Mouse (Mus musculus) midbrain, embryonic 13.5 days (tissue): Measurements from ENCODE around the gene Ednra. TPM values are rescaled to one million over a fixed set of nuclear protein-coding genes. Genes with fewer than 3 reads are reported as not detected.
A peak's percentile ranks its signal among the peaks of the same experiment; 100 is the strongest.

ENCODE experiments used
- ATAC-seq: fragments of 200-750 bp; cut with Nextera tagmentation; 2 replicates; pipeline ENCODE4 v1.8.0; 2017; ENCODE audit warnings: mild to moderate bottlenecking, moderate TSS enrichment, moderate library complexity
- H3K27ac ChIP-seq: fragments of 300-500 bp; sonication (generic); 2 replicates; pipeline ENCODE4 v1.5.1; 2015; ENCODE audit warnings: inconsistent platforms, mild to moderate bottlenecking, moderate library complexity
- H3K27me3 ChIP-seq: fragments of 300-500 bp; sonication (generic); 2 replicates; pipeline ENCODE4 v1.6.1; 2015; ENCODE audit warnings: mild to moderate bottlenecking, inconsistent platforms
- H3K36me3 ChIP-seq: fragments of 300-500 bp; sonication (generic); 2 replicates; pipeline ENCODE4 v1.6.1; 2015; ENCODE audit warnings: mild to moderate bottlenecking, inconsistent platforms
- H3K4me1 ChIP-seq: fragments of 300-500 bp; sonication (generic); replicated peaks from 2 replicates; pipeline ENCODE4 v1.6.1; 2015; ENCODE audit warnings: inconsistent platforms
- H3K4me2 ChIP-seq: fragments of 300-500 bp; sonication (generic); replicated peaks from 2 replicates; pipeline ENCODE4 v1.6.1; 2015; ENCODE audit warnings: moderate library complexity, mild to moderate bottlenecking, inconsistent platforms
- H3K4me3 ChIP-seq: fragments of 300-500 bp; sonication (generic); replicated peaks from 2 replicates; pipeline ENCODE4 v1.5.1; 2015; ENCODE audit warnings: mild to moderate bottlenecking, inconsistent platforms
- H3K9ac ChIP-seq: fragments of 300-500 bp; sonication (generic); replicated peaks from 2 replicates; pipeline ENCODE4 v1.6.1; 2015; ENCODE audit warnings: mild to moderate bottlenecking, inconsistent platforms
- H3K9me3 ChIP-seq: fragments of 300-500 bp; sonication (generic); 2 replicates; pipeline ENCODE4 v1.6.1; 2016; ENCODE audit warnings: mild to moderate bottlenecking, inconsistent platforms
- WGBS: fragments of 180-500 bp; shearing (Covaris S2); methylation state at CpG from one replicate; pipeline ENCODE4 v1.1.7; 2015; 5-methylcytosine and 5-hydroxymethylcytosine counted together
- polyA plus RNA-seq: library from polyadenylated mRNA; unstranded; fragments of >200 nt; fragmentation: Nextera tagmentation; extraction: Ambion mirVana; gene quantifications from 2 replicates; pipeline ENCODE4 v1.2.1, GENCODE M21; 2015

The Ednra gene
- polyA plus RNA-seq, 1 experiment from 2014 or later = 6.2 TPM

DNA sequence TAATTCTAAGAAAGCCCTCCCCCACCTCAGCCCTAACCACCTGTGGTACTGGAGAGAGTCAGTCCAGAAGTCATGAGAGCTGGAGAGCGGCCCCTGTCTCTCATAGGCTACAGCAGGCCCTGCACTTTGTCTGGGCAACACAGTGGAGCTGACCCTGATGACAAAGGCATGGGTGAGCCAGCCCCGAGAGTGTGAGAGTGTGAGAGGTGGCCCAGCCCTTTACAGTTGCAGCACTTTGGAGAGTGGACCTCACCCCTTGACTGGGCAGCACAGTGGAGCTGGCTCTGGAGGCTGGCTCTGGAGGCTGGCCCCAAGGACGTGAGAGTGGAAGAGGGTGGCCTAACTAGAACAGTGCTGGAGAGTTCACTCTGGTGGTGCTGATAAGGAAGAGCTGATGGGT, 20.2 kb upstream of the Ednra start:
- H3K27ac ChIP-seq = no peak overlapping the region
- H3K9ac ChIP-seq = no peak overlapping the region
- H3K36me3 ChIP-seq = no peaks in the 10 kb centered on the region
- no peak overlapping the region for H3K4me3 ChIP-seq
- H3K4me1 ChIP-seq = no peaks in the 10 kb centered on the region
- H3K4me2 ChIP-seq = no peak overlapping the region
- peak; percentile 37; the same call in 1 of the 2 replicates for ATAC-seq
- WGBS = 78% methylated on average over 3 of the region's 3 CpGs
- no peaks in the 10 kb centered on the region for H3K27me3 ChIP-seq
- H3K9me3 ChIP-seq = no peaks in the 10 kb centered on the region

DNA sequence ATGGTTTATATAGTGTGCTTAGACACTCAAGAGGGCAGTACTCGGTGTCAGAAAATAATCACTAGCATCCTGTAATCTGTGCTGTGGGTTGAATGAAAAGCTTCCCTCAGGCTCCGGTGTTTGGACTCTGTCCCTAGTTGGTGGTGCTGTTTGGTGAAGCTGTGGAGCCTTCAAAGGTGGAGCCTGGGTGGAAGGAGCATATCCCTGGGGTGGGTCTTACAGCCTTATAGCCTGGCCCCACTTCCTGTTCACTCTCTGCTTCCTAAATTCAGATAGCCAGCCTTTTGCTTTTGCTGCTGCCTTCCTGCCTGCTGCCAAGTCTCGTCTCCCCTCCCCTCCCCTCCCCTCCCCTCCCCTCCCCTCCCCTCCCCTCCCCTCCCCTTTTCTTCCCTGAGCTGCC, 18.1 kb upstream of the Ednra start:
- no peak for ATAC-seq
- WGBS = 52% methylated on average over 3 of the region's 3 CpGs

GRCm38 (mm10) chr8:77741050-77741777, 16.9 kb upstream of the Ednra start:
- Histone ChIP-seq H3K27me3 (no peaks in the 10 kb centered on the region), H3K4me2 (no peak overlapping the region), H3K9me3 (no peaks in the 10 kb centered on the region), H3K4me1 (no peaks in the 10 kb centered on the region), H3K27ac (no peak overlapping the region), H3K36me3 (no peaks in the 10 kb centered on the region), H3K4me3 (no peak overlapping the region), H3K9ac (no peak overlapping the region)
- ATAC-seq = no peak
- 93% methylated on average over 6 of the region's 6 CpGs for WGBS

More for the DNA sequence above, 18.1 kb upstream of the Ednra start:
- no peaks in the 10 kb centered on the region for H3K36me3 ChIP-seq
- no peaks in the 10 kb centered on the region for H3K27me3 ChIP-seq
- H3K27ac ChIP-seq = no peak overlapping the region
- no peak overlapping the region for H3K9ac ChIP-seq
- no peaks in the 10 kb centered on the region for H3K9me3 ChIP-seq
- no peak overlapping the region for H3K4me2 ChIP-seq
- no peaks in the 10 kb centered on the region for H3K4me1 ChIP-seq
- no peak overlapping the region for H3K4me3 ChIP-seq

- H3K27ac ChIP-seq = no peak overlapping the region
- H3K4me3 ChIP-seq = no peak overlapping the region
- 91% methylated on average over 6 of the region's 6 CpGs for WGBS
- no peak for ATAC-seq
- H3K4me2 ChIP-seq = no peak overlapping the region
- no peaks in the 10 kb centered on the region for H3K9me3 ChIP-seq
- no peaks in the 10 kb centered on the region for H3K27me3 ChIP-seq
- H3K9ac ChIP-seq = no peak overlapping the region
- H3K36me3 ChIP-seq = no peaks in the 10 kb centered on the region
- H3K4me1 ChIP-seq = no peaks in the 10 kb centered on the region
Measured at GRCm38 (mm10) chr8:77738419-77738818, 14.2 kb upstream of the Ednra start.

DNA sequence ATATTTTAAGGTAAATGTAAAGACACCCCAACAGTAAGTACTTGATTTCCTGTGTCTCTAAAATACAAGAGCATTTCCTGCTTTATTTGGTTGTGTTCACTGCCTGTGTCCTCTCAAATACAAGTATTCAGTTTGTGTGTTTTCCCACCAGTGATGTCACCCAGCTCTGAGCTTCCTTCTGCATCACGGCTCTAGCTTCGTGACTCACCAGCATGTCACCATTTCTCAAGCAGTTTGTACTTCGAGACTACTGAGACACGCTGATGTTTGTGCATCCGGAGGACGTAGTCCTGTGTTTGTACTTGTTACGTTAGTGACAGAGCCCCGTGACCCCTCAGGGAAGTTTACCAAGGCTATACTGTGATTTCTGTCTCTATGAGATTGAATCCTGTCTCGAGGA, 13.1 kb upstream of the Ednra start:
- Histone ChIP-seq H3K27ac (no peak overlapping the region), H3K4me1 (no peaks in the 10 kb centered on the region), H3K36me3 (no peaks in the 10 kb centered on the region), H3K9me3 (no peaks in the 10 kb centered on the region), H3K27me3 (no peaks in the 10 kb centered on the region), H3K9ac (no peak overlapping the region), H3K4me3 (no peak overlapping the region), H3K4me2 (no peak overlapping the region)
- WGBS = 89% methylated on average over 9 of the region's 9 CpGs
- no peak for ATAC-seq

- H3K4me3 ChIP-seq = no peak overlapping the region
- no peaks in the 10 kb centered on the region for H3K4me1 ChIP-seq
- no peaks in the 10 kb centered on the region for H3K27me3 ChIP-seq
- no peak overlapping the region for H3K9ac ChIP-seq
- no peaks in the 10 kb centered on the region for H3K36me3 ChIP-seq
- no peak overlapping the region for H3K27ac ChIP-seq
- no peak overlapping the region for H3K4me2 ChIP-seq
- 77% methylated on average over 2 of the region's 2 CpGs for WGBS
- H3K9me3 ChIP-seq = no peaks in the 10 kb centered on the region
- no peak for ATAC-seq
Measured at GRCm38 (mm10) chr8:77733792-77734191, 9.5 kb upstream of the Ednra start.

DNA sequence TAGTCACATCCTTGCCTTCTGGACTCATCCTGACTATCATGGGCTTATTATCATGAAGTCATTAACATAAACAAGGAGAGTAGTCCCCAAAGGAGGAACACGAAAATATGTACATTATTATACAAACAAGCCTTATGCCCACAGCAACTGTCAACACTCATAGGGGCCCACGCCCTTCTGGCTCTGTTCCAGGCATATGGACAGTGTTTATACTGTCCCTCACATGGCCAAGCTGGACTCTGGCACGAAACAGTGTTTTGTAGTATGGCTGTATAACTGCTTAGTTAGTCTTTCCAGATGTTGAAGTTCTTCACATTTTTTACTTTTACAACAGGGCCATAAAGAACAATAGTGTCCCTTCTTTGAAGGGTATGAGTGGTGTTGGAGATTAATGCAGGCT, 8.7 kb upstream of the Ednra start:
- H3K27ac ChIP-seq = no peak overlapping the region
- no peak overlapping the region for H3K4me2 ChIP-seq
- H3K4me1 ChIP-seq = no peaks in the 10 kb centered on the region
- 76% methylated on average over 3 of the region's 3 CpGs for WGBS
- no peak overlapping the region for H3K9ac ChIP-seq
- ATAC-seq = no peak
- no peaks in the 10 kb centered on the region for H3K36me3 ChIP-seq
- no peaks in the 10 kb centered on the region for H3K9me3 ChIP-seq
- H3K27me3 ChIP-seq = no peaks in the 10 kb centered on the region
- no peak overlapping the region for H3K4me3 ChIP-seq

DNA sequence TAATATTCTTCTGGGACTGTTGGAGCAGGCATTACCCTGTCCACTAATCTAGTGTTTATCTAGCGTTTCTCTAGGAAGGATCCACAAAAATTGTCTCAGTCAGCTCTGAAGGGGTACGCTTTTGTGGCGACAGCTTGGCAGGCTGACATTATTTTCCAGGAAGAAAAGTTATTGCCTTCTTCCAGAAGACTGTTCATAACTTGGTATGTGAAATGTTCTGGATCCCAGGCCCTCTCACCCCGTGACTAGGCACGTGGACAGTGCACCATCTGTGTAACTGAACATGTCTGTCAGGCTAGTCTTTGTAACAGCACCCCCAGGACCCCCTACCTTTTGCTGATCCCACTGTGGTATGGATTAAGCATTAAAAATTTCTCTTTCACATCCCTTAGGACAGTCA, 1.1 kb upstream of the Ednra start:
- 86% methylated on average over 5 of the region's 5 CpGs for WGBS
- no peak for ATAC-seq

DNA sequence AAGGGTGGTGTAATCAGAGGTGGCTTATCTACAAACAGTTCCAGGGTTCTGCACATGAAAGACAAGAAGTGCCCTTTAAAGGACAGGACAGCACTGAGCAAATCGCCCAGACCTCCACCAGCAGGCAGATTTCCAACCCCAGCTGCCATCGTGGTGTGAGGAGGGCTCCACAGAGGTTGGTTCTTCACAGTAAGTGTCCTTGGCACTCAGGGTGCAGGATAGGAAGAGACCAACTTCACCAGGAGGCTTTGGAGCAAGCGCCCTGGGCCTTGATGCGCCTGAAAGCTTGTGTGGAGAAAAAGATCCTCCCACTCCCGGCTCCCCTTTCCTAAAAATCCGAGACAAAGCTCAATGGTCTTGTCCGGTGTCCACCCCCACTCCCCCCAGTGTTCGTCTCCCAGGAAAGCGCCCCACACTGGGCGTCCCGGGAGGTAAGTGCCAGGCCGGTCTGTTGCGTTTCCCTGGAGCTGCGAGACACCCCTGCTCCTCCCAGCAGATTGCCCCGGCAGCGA, 674 bp downstream of the Ednra start:
- Histone ChIP-seq H3K4me3 (peak overlapping the region; percentile 48), H3K4me1 (peaks cover 13% of the 10 kb centered on the region), H3K27me3 (no peaks in the 10 kb centered on the region), H3K27ac (peak overlapping the region; percentile 9; the same call in 1 of the 2 replicates), H3K9me3 (no peaks in the 10 kb centered on the region), H3K4me2 (peak overlapping the region; percentile 86), H3K9ac (peak overlapping the region; percentile 59), H3K36me3 (no peaks in the 10 kb centered on the region)
- peak; percentile 32; the same call in 1 of the 2 replicates for ATAC-seq
- under 1% methylated on average over 16 of the region's 16 CpGs for WGBS

More for the DNA sequence above, 1.1 kb upstream of the Ednra start:
- H3K27ac ChIP-seq = no peak overlapping the region
- no peak overlapping the region for H3K4me2 ChIP-seq
- H3K9ac ChIP-seq = no peak overlapping the region
- H3K27me3 ChIP-seq = no peaks in the 10 kb centered on the region
- no peaks in the 10 kb centered on the region for H3K36me3 ChIP-seq
- H3K9me3 ChIP-seq = no peaks in the 10 kb centered on the region
- peaks cover 13% of the 10 kb centered on the region for H3K4me1 ChIP-seq
- H3K4me3 ChIP-seq = no peak overlapping the region

DNA sequence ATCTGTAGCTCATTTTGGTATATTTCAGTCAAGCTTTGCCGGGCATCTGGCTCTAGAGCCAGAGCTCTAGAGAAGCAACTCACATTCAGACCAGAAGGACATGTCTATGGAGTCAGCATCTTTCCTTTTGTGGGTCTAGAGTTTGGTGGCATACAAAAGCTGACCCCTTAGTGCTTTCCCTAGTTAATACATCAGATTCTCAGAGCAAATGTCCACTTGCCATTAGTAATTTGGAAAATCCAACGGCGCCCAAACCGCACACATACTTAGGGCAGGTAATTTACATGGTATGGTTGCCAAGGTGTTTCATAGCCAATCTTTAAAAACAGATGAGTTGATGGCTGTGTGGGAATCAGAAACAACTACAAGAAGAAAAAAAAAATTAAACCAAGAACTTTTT, 1.2 kb downstream of the Ednra start:
- no peaks in the 10 kb centered on the region for H3K27me3 ChIP-seq
- no peak overlapping the region for H3K27ac ChIP-seq
- H3K4me1 ChIP-seq = peaks cover 13% of the 10 kb centered on the region
- peak overlapping the region; percentile 86; the same call in 1 of the 2 replicates for H3K4me2 ChIP-seq
- no peaks in the 10 kb centered on the region for H3K36me3 ChIP-seq
- ATAC-seq = no peak
- no peak overlapping the region for H3K9ac ChIP-seq
- WGBS = 91% methylated on average over 4 of the region's 4 CpGs
- no peaks in the 10 kb centered on the region for H3K9me3 ChIP-seq
- peak overlapping the region; percentile 48 for H3K4me3 ChIP-seq

- no peaks in the 10 kb centered on the region for H3K36me3 ChIP-seq
- WGBS = 87% methylated on average over 2 of the region's 2 CpGs
- H3K4me1 ChIP-seq = peaks cover 7% of the 10 kb centered on the region
- no peak overlapping the region for H3K4me3 ChIP-seq
- H3K9me3 ChIP-seq = no peaks in the 10 kb centered on the region
- no peaks in the 10 kb centered on the region for H3K27me3 ChIP-seq
- no peak overlapping the region for H3K4me2 ChIP-seq
- ATAC-seq = no peak
- no peak overlapping the region for H3K9ac ChIP-seq
- H3K27ac ChIP-seq = no peak overlapping the region
Measured at GRCm38 (mm10) chr8:77718933-77719332, 5.3 kb downstream of the Ednra start.

DNA sequence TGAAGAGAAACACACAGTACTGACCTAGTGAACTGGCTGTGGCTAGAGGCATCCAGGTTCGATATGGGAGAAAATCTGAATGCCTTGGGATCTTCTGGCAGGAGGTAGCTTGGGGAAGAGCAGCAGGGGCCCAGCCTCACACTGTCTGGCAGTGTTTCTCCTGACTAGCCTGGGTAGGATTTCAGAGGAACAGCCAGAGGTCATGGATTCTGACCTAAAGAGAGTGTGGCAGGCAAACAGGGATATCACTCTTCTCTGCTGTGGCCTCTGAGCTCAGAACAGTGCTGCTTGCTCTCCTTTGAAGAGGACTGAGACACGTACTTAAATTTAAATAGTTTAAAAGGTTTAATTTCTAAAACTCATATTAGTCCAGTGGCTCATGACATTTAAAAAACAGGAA, 7.2 kb downstream of the Ednra start:
- H3K27me3 ChIP-seq = no peaks in the 10 kb centered on the region
- no peak overlapping the region for H3K9ac ChIP-seq
- H3K4me2 ChIP-seq = no peak overlapping the region
- H3K4me1 ChIP-seq = no peaks in the 10 kb centered on the region
- 65% methylated on average over 2 of the region's 2 CpGs for WGBS
- no peaks in the 10 kb centered on the region for H3K9me3 ChIP-seq
- no peak for ATAC-seq
- H3K4me3 ChIP-seq = no peak overlapping the region
- H3K36me3 ChIP-seq = no peaks in the 10 kb centered on the region
- no peak overlapping the region for H3K27ac ChIP-seq

- WGBS = 88% methylated on average over 7 of the region's 7 CpGs
- no peak overlapping the region for H3K9ac ChIP-seq
- H3K27me3 ChIP-seq = no peaks in the 10 kb centered on the region
- no peak overlapping the region for H3K4me3 ChIP-seq
- no peak overlapping the region for H3K27ac ChIP-seq
- no peak overlapping the region for H3K4me2 ChIP-seq
- ATAC-seq = no peak
- H3K36me3 ChIP-seq = no peaks in the 10 kb centered on the region
- no peaks in the 10 kb centered on the region for H3K4me1 ChIP-seq
- no peaks in the 10 kb centered on the region for H3K9me3 ChIP-seq
Measured at GRCm38 (mm10) chr8:77714455-77714854, 9.8 kb downstream of the Ednra start.
